Mouse (Mus musculus) MEL (cell line): Measurements from ENCODE around the gene Myo9b. TPM values are rescaled to one million over a fixed set of nuclear protein-coding genes. Genes with fewer than 3 reads are reported as not detected.
A peak's percentile ranks its signal among the peaks of the same experiment; 100 is the strongest.

Source experiments
- DNase-seq: peaks from one replicate; pipeline ENCODE4 v3.0.0; 2011; ENCODE audit warnings: low read depth, low spot score
- H3K27ac ChIP-seq: 2 replicates; pipeline ENCODE4 v1.5.1; 2012; ENCODE audit warnings: low read depth, mild to moderate bottlenecking, control low read depth, low read length, moderate library complexity; ENCODE audit not compliant: control insufficient read depth
- H3K27me3 ChIP-seq, 2 experiments: fragments of 150-350 bp in 1 of 2; sonication (generic) in 1 of 2; 2 replicates each; pipeline ENCODE4 v1.6.1; 2012; ENCODE audit warnings: low read length in 2 of 2, mild to moderate bottlenecking in 2 of 2, improper control_type of control experiment in 1 of 2, moderate library complexity in 1 of 2; ENCODE audit not compliant: insufficient read depth in 2 of 2, control insufficient read depth in 1 of 2
- H3K36me3 ChIP-seq, 2 experiments: 2 replicates each; pipeline ENCODE4 v1.6.1; 2012 to 2014; ENCODE audit warnings: low read length in 2 of 2, improper control_type of control experiment in 1 of 2, inconsistent platforms in 1 of 2, mild to moderate bottlenecking in 1 of 2; ENCODE audit not compliant: insufficient read depth in 2 of 2, control insufficient read depth in 1 of 2
- H3K4me1 ChIP-seq, 2 experiments: fragments of 150-350 bp in 1 of 2; sonication (generic) in 1 of 2; 2 replicates each; pipeline ENCODE4 v1.6.1; 2012; ENCODE audit warnings: low read length in 2 of 2, improper control_type of control experiment in 1 of 2, mild to moderate bottlenecking in 1 of 2; ENCODE audit not compliant: insufficient read depth in 2 of 2, control insufficient read depth in 1 of 2
- H3K4me3 ChIP-seq, 2 experiments: fragments of 150-350 bp in 1 of 2; sonication (generic) in 1 of 2; 2 replicates each; pipeline ENCODE4 v1.5.1; 2012; ENCODE audit warnings: low read depth in 2 of 2, low read length in 2 of 2, mild to moderate bottlenecking in 2 of 2, moderate library complexity in 2 of 2, control low read depth in 1 of 2, improper control_type of control experiment in 1 of 2; ENCODE audit not compliant: control insufficient read depth in 1 of 2, insufficient read depth in 1 of 2
- H3K79me2 ChIP-seq: 2 replicates; pipeline ENCODE4 v1.6.1; 2012; ENCODE audit warnings: mild to moderate bottlenecking, low read length, moderate library complexity; ENCODE audit not compliant: control insufficient read depth, poor library complexity, insufficient read depth
- H3K9ac ChIP-seq: 2 replicates; pipeline ENCODE4 v1.6.1; 2012; ENCODE audit warnings: low read depth, mild to moderate bottlenecking, control low read depth, low read length, moderate library complexity; ENCODE audit not compliant: control insufficient read depth, poor library complexity, severe bottlenecking
- H3K9me3 ChIP-seq: fragments of 150-350 bp; sonication (generic); replicated peaks from 2 replicates; pipeline ENCODE4 v1.6.1; 2012; ENCODE audit warnings: mild to moderate bottlenecking, low read length, improper control_type of control experiment, moderate library complexity; ENCODE audit not compliant: insufficient read depth
- BHLHE40 ChIP-seq: IDR thresholded peaks from 2 replicates; pipeline ENCODE4 v1.6.1; 2012; ENCODE audit warnings: low read depth, mild to moderate bottlenecking, inconsistent platforms, low read length, improper control_type of control experiment, borderline replicate concordance
- CHD2 ChIP-seq: IDR thresholded peaks from 2 replicates; pipeline ENCODE4 v1.6.1; 2011; ENCODE audit warnings: low read length, improper control_type of control experiment
- E2F4 ChIP-seq: IDR thresholded peaks from 2 replicates; pipeline ENCODE4 v1.6.1; 2011; ENCODE audit warnings: low read depth, low read length, improper control_type of control experiment, borderline replicate concordance
- ELF1 ChIP-seq: IDR thresholded peaks from 2 replicates; pipeline ENCODE4 v1.6.1; 2014; ENCODE audit warnings: low read depth, mild to moderate bottlenecking, inconsistent platforms, low read length, improper control_type of control experiment, moderate library complexity
- EP300 ChIP-seq, 2 experiments: IDR thresholded peaks; 2 replicates each; pipeline ENCODE4 v1.6.1; 2011; ENCODE audit warnings: improper control_type of control experiment in 2 of 2, low read length in 2 of 2, low read depth in 1 of 2, mild to moderate bottlenecking in 1 of 2
- JUND ChIP-seq: IDR thresholded peaks from 2 replicates; pipeline ENCODE4 v1.6.1; 2011; ENCODE audit warnings: low read depth, mild to moderate bottlenecking, improper control_type of control experiment, low read length
- MEF2A ChIP-seq: IDR thresholded peaks from 2 replicates; pipeline ENCODE4 v1.6.1; 2014; ENCODE audit warnings: low read depth, mild to moderate bottlenecking, inconsistent platforms, low read length, improper control_type of control experiment; ENCODE audit not compliant: poor library complexity, insufficient replicate concordance, severe bottlenecking; ENCODE audit errors: extremely low read depth
- MXI1 ChIP-seq: IDR thresholded peaks from 2 replicates; pipeline ENCODE4 v1.6.1; 2011; ENCODE audit warnings: mild to moderate bottlenecking, low read depth, low read length, improper control_type of control experiment
- MYC ChIP-seq: IDR thresholded peaks from 2 replicates; pipeline ENCODE4 v1.6.1; 2011; ENCODE audit warnings: low read depth, mild to moderate bottlenecking, low read length, improper control_type of control experiment, moderate library complexity
- NELFE ChIP-seq: IDR thresholded peaks from 2 replicates; pipeline ENCODE4 v1.6.1; 2011; ENCODE audit warnings: low read depth, low read length, improper control_type of control experiment
- NRF1 ChIP-seq: IDR thresholded peaks from 2 replicates; pipeline ENCODE4 v1.6.1; 2014; ENCODE audit warnings: low read depth, mild to moderate bottlenecking, inconsistent platforms, low read length, improper control_type of control experiment, moderate library complexity; ENCODE audit not compliant: poor library complexity, insufficient read depth, severe bottlenecking
- POLR2A ChIP-seq, 2 experiments: IDR thresholded peaks; 2 replicates each; pipeline ENCODE4 v1.6.1; 2011 to 2012; ENCODE audit warnings: low read length in 2 of 2, mild to moderate bottlenecking in 2 of 2, control low read depth in 1 of 2, improper control_type of control experiment in 1 of 2, low read depth in 1 of 2, moderate library complexity in 1 of 2; ENCODE audit not compliant: control insufficient read depth in 1 of 2, insufficient read depth in 1 of 2, poor library complexity in 1 of 2
- POLR2AphosphoS2 ChIP-seq: IDR thresholded peaks from 2 replicates; pipeline ENCODE4 v1.6.1; 2011; ENCODE audit warnings: low read length, improper control_type of control experiment
- POLR2AphosphoS5 ChIP-seq: IDR thresholded peaks from 2 replicates; pipeline ENCODE4 v1.6.1; 2012; ENCODE audit warnings: low read depth, borderline replicate concordance, mild to moderate bottlenecking, inconsistent platforms, low read length, moderate library complexity, mixed read lengths
- RAD21 ChIP-seq: IDR thresholded peaks from 2 replicates; pipeline ENCODE4 v1.6.1; 2011; ENCODE audit warnings: mild to moderate bottlenecking, low read depth, low read length, improper control_type of control experiment
- RCOR1 ChIP-seq: IDR thresholded peaks from 2 replicates; pipeline ENCODE4 v1.6.1; 2012; ENCODE audit warnings: low read depth, mild to moderate bottlenecking, inconsistent platforms, low read length, improper control_type of control experiment
- SIN3A ChIP-seq: IDR thresholded peaks from 2 replicates; pipeline ENCODE4 v1.6.1; 2012; ENCODE audit warnings: low read length, improper control_type of control experiment, inconsistent platforms
- TAL1 ChIP-seq: IDR thresholded peaks from 2 replicates; pipeline ENCODE4 v1.6.1; 2012; ENCODE audit warnings: mild to moderate bottlenecking, inconsistent platforms, low read length, moderate library complexity, mixed read lengths
- TBP ChIP-seq: IDR thresholded peaks from 2 replicates; pipeline ENCODE4 v1.8.0; 2011; ENCODE audit warnings: low read depth, low read length, improper control_type of control experiment
- UBTF ChIP-seq: IDR thresholded peaks from 2 replicates; pipeline ENCODE4 v1.6.1; 2012; ENCODE audit warnings: low read depth, mild to moderate bottlenecking, inconsistent platforms, low read length, improper control_type of control experiment, moderate library complexity, borderline replicate concordance; ENCODE audit not compliant: insufficient read depth
- USF1 ChIP-seq: IDR thresholded peaks from 2 replicates; pipeline ENCODE4 v1.6.1; 2014; ENCODE audit warnings: low read depth, mild to moderate bottlenecking, inconsistent platforms, low read length, improper control_type of control experiment, moderate library complexity
- ZMIZ1 ChIP-seq: IDR thresholded peaks from 2 replicates; pipeline ENCODE4 v1.6.1; 2012; ENCODE audit warnings: low read depth, mild to moderate bottlenecking, inconsistent platforms, low read length, improper control_type of control experiment, moderate library complexity
- ZNF384 ChIP-seq: IDR thresholded peaks from 2 replicates; pipeline ENCODE4 v1.6.1; 2012; ENCODE audit warnings: low read depth, mild to moderate bottlenecking, inconsistent platforms, low read length, improper control_type of control experiment
- polyA plus RNA-seq, 2 experiments: library from polyadenylated mRNA; stranded (reverse) in 1 of 2; unstranded in 1 of 2; fragments of >175 nt in 1 of 2; fragments of >200 nt in 1 of 2; gene quantifications; 2 replicates each; pipeline versions ENCODE4 v1.2.1 to v1.2.4; 2012; ENCODE audit warnings: low replicate concordance in 2 of 2, low read depth in 1 of 2; ENCODE audit not compliant: insufficient read length in 2 of 2, insufficient read depth in 1 of 2, missing spikeins in 1 of 2
- total RNA-seq: library from RNA; depleted of rRNA; stranded (reverse); fragments of 300-350 nt; gene quantifications from 2 replicates; pipeline ENCODE4 v1.2.3, GENCODE M21; 2012

Gene Myo9b
- total and polyA plus RNA-seq, 3 experiments = 35.8 to 54.8 (median 52.3) TPM

GRCm38 (mm10) chr8:71406099-71407015, 133.8 kb downstream of the Myo9b start (continued):
- TF ChIP-seq SIN3A = peak; percentile 47; the same call in 1 of the 2 replicates
- TF ChIP-seq NRF1 = peak; percentile 48; the same call in 1 of the 2 replicates
- no peak for TF ChIP-seq ZNF384
- TF ChIP-seq POLR2AphosphoS5 = no peak
- no peak for TF ChIP-seq UBTF
- peak; percentile 61 for TF ChIP-seq RAD21
- TF ChIP-seq ZMIZ1 = no peak
- peak; percentile 91 for TF ChIP-seq MXI1

- no peak for DNase-seq
- Histone ChIP-seq H3K79me2 (peaks cover 26% of the 10 kb centered on the region), H3K27me3 (no peaks in the 10 kb centered on the region), H3K4me3 (no peak overlapping the region), H3K4me1 (peaks cover 0 to 22% of the 10 kb centered on the region in 2 experiments; a peak in 2 of 4 replicates), H3K27ac (no peak overlapping the region), H3K9me3 (no peaks in the 10 kb centered on the region), H3K36me3 (peaks cover 0 to 11% of the 10 kb centered on the region in 2 experiments; a peak in 2 of 4 replicates), H3K9ac (no peak overlapping the region)
- no peak for TF ChIP-seq JUND
- TF ChIP-seq BHLHE40 = no peak
- TF ChIP-seq MEF2A = no peak
- TF ChIP-seq ELF1 = no peak
- TF ChIP-seq POLR2A (IDR thresholded peaks at IDR 0.05; ENCODE audit: control insufficient read depth in 1 of 2, insufficient read depth in 1 of 2, low read depth in 1 of 2, low read length in 2 of 2, poor library complexity in 1 of 2) = no peak
- TF ChIP-seq CHD2 = no peak
- TF ChIP-seq TAL1 = no peak; the same call in 1 of the 2 replicates
- no peak for TF ChIP-seq RCOR1
Observed at GRCm38 (mm10) chr8:71407441-71407840, 134.9 kb downstream of the Myo9b start.

GRCm38 (mm10) chr8:71408231-71408630, 135.7 kb downstream of the Myo9b start:
- Histone ChIP-seq H3K4me1 (peaks cover 0 to 22% of the 10 kb centered on the region in 2 experiments; a peak in 2 of 4 replicates), H3K4me3 (no peak overlapping the region), H3K27ac (no peak overlapping the region), H3K27me3 (no peaks in the 10 kb centered on the region)
- no peak for TF ChIP-seq UBTF
- TF ChIP-seq ELF1 = no peak
- no peak for TF ChIP-seq CHD2
- no peak for TF ChIP-seq ZMIZ1
- TF ChIP-seq RAD21 = no peak
- no peak for TF ChIP-seq NELFE
- no peak for TF ChIP-seq MYC
- no peak for TF ChIP-seq POLR2AphosphoS5
- TF ChIP-seq POLR2AphosphoS2 = no peak
- no peak for TF ChIP-seq SIN3A
- no peak for TF ChIP-seq ZNF384
- no peak for TF ChIP-seq RCOR1
- no peak for TF ChIP-seq E2F4
- no peak for TF ChIP-seq TBP
- TF ChIP-seq EP300 (IDR thresholded peaks at IDR 0.05; ENCODE audit: low read depth in 1 of 2, low read length in 2 of 2) = no peak
- TF ChIP-seq USF1 = no peak
- no peak for TF ChIP-seq JUND
- no peak for TF ChIP-seq BHLHE40
- TF ChIP-seq, all 39 proteins: peak for 0
- Histone ChIP-seq H3K9me3 (no peaks in the 10 kb centered on the region), H3K79me2 (peaks cover 26% of the 10 kb centered on the region), H3K36me3 (peaks cover 0 to 11% of the 10 kb centered on the region in 2 experiments; a peak in 2 of 4 replicates), H3K9ac (no peak overlapping the region)
- DNase-seq = no peak
